Mouse (Mus musculus) left cerebral cortex, postnatal 4 days (tissue): Measurements from ENCODE around the gene Ear6. TPM values are rescaled to one million over a fixed set of nuclear protein-coding genes. Genes with fewer than 3 reads are reported as not detected.
A peak's percentile ranks its signal among the peaks of the same experiment; 100 is the strongest.

Experiments used
- DNase-seq: peaks from one replicate; pipeline ENCODE4 v3.0.0-alpha.2; 2022
- intact Hi-C: fragments of 180-260 bp; cut with DNase I; formaldehyde crosslinking; loops from one replicate; pipeline ENCODE4 v1.15.1; 2025
- microRNA-seq: library from miRNA; unstranded; fragments of <30 nt; microRNA quantifications from one replicate; pipeline ENCODE4 v1.2.0, GENCODE M21; 2022
- total RNA-seq, 2 experiments: library from RNA; stranded (reverse); gene quantifications; 2 replicates each; pipeline ENCODE4 v1.2.3; 2021

Ear6 gene
- total RNA-seq, 2 experiments from 2014 or later: not detected

- DNase-seq: no peak
- intact Hi-C loops: loop anchor here (5.0 kb wide), 1 partner anchor 114 kb away; no protein-coding TSS in a partner anchor
These were observed 39.7 kb downstream of the Ear6 start for GRCm38 (mm10) chr14:51893094-51893794.

- no peak for DNase-seq
- intact Hi-C loops: loop anchor here (5.0 kb wide), 1 partner anchor 113 kb away; no protein-coding TSS in a partner anchor
These were observed 40.3 kb downstream of the Ear6 start for GRCm38 (mm10) chr14:51893809-51894208.

GRCm38 (mm10) chr14:51895071-51895470 lies 41.6 kb downstream of the Ear6 start:
- no peak for DNase-seq
- intact Hi-C loops: no loop called here

- DNase-seq: no peak
- intact Hi-C loops: no loop called here
These were observed 42.5 kb downstream of the Ear6 start for GRCm38 (mm10) chr14:51896019-51896418.

GRCm38 (mm10) chr14:51896539-51897170 lies 43.2 kb downstream of the Ear6 start:
- intact Hi-C loops: no loop called here
- no peak for DNase-seq

- intact Hi-C loops: no loop called here
- no peak for DNase-seq
These were observed 45.9 kb downstream of the Ear6 start for GRCm38 (mm10) chr14:51899351-51899750.

GRCm38 (mm10) chr14:51902806-51903710 lies 49.6 kb downstream of the Ear6 start:
- intact Hi-C loops: no loop called here
- peak; percentile 87 for DNase-seq

GRCm38 (mm10) chr14:51903782-51904181 lies 50.3 kb downstream of the Ear6 start:
- intact Hi-C loops: no loop called here
- DNase-seq: no peak

Small RNA genes lying within 50 kb of the gene (microRNA-seq; reads per million reads assigned to microRNA genes)
- not detected for gene Gm27375

Other genes starting within 250 kb of the Ear6 start
- not detected for gene Gm17078, start 242.4 kb upstream of the Ear6 start, total RNA-seq
- not detected for gene Gm4181, start 218.0 kb upstream of the Ear6 start, total RNA-seq
- not detected for gene Gm17079, start 158.2 kb upstream of the Ear6 start, total RNA-seq
- not detected for gene Gm5800, start 136.5 kb upstream of the Ear6 start, total RNA-seq
- not detected for gene Ang4, start 80.1 kb upstream of the Ear6 start, total RNA-seq
- not detected for gene AY358078, start 53.7 kb upstream of the Ear6 start, total RNA-seq
- 10 to 100 TPM; 50.3 to 63.4 TPM for gene Mettl17, start 31.1 kb downstream of the Ear6 start, total RNA-seq
- 1 to 10 TPM; 4.8 to 5.4 TPM for gene Slc39a2, start 39.2 kb downstream of the Ear6 start, total RNA-seq
- gene Ndrg2, start 60.5 kb downstream of the Ear6 start, total RNA-seq: 100 to 1,000 TPM; 172 to 173 TPM
- not detected for gene Tppp2, start 64.7 kb downstream of the Ear6 start, total RNA-seq
- not detected for gene Rnase13, start 69.1 kb downstream of the Ear6 start, total RNA-seq
- gene Arhgef40, start 131.0 kb downstream of the Ear6 start, total RNA-seq: 10 to 100 TPM; 59.8 to 68.1 TPM
- gene Tmem253, start 162.0 kb downstream of the Ear6 start, total RNA-seq: under 1 TPM in 1 of 2 experiments, not detected in 1; 0.38 TPM
- gene Zfp219, start 167.0 kb downstream of the Ear6 start, total RNA-seq: 10 to 100 TPM; 32.3 to 36.7 TPM
- not detected for gene Olfr221, start 188.8 kb downstream of the Ear6 start, total RNA-seq